Mouse (Mus musculus): Measurements from ENCODE around the gene Map3k13.

DNA sequence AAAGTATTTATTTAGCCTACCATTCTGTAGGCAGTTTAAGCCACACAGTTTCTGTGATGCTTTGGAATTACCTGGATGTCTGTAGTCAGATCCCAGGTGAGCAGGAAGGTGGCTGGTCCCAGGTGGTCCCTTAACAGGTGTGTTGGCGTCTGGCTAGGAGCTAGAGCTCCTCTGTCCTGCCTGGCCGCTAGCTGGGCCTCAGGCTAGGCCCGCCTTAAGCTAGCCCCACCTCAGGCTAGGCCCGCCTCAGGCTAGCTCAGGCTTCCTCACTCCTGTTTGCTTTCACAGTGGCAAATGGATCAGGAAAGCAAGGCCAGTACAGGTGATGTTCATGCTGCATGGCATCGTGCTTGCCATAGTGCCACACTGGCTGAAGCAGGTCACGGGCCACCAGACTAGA is 112.8 kb downstream of the Map3k13 start:
- TF ChIP-seq POLR2A (IDR thresholded peaks at IDR 0.05; ENCODE audit: borderline replicate concordance, insufficient read depth, low read length) (no peak), CTCF (IDR thresholded peaks at IDR 0.05; ENCODE audit: borderline replicate concordance, insufficient read depth, low read depth, low read length) (no peak)
